Mouse (Mus musculus): ENCODE results near the gene Sec23a.
"Not testable (repeated sequence)": the region's sequence is repeated elsewhere in the genome, so short reads cannot be mapped to it uniquely, and the experiment has no call there.

Sec23a gene

DNA sequence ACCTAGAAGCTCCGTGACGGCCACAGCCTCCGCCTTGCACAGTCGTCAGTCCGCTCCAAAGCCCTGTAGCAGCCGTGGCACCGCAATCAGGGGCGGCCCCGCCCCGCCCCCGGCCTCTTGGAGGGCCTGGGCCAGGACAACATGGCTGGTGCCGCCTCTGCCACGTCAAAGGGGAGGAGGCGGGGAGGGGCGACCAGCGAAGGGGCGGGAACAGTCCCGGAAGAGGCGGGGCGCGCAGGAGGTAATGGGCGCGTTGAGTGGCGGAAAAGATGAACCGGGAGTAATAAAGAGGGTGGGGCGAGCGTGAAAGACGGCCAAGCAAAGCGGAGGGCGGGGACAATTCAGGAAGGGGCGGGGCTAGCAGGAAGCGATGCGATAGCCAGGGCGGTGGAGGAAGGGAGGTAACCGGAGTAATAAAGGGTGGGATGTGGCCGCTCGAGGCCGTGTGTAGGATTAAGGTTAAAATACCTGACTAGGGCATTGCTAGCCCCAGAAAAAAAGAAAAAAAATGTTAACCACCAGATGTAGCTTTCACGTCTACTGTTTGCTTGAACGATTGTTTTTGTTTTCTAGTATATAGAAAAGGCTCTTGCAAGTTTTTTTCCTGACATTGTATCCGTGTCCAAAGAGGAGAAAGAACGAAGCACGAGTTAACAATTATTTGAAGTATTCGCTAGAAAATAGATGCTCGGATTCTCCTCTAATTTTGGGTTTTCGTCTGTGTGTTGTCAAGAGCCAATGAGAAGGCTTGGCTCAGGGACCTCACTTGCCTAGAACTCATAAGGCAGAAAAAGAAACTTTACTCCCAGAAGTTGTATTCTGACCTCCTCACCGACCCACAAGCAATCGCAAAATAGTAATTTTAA, at the start of gene Sec23a:
Gene Sec23a (minus strand): TSS at position 174 of the 866 bp plus-strand sequence.
- peak; percentile 99 for DNase-seq

- DNase-seq: peak; percentile 68
These were observed 49.3 kb upstream of the Sec23a start, which contains the start of gene Trappc6b for GRCm38 (mm10) chr12:59060993-59061595. Gene Trappc6b, minus strand, starts transcription at chr12:59061472.

DNA sequence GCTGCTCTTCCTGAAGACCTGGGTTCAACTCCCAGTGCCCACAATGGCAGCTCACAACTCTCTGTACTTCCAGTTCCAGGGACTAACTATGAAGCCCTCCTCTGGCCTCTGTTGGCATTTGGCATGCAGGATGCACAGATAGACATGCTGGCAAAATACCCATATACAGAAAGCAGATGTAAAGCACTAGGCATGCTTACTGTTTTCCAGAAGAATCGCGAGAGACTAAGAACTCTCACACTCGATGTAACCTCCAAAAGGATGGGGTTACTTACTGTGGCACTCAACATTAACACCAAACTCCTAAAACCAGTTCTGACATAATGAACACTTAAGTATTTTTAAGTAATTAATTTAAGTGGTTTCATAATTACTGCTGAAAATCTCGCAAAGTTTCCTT, 48.5 kb upstream of the Sec23a start:
- DNase-seq: no peak

DNA sequence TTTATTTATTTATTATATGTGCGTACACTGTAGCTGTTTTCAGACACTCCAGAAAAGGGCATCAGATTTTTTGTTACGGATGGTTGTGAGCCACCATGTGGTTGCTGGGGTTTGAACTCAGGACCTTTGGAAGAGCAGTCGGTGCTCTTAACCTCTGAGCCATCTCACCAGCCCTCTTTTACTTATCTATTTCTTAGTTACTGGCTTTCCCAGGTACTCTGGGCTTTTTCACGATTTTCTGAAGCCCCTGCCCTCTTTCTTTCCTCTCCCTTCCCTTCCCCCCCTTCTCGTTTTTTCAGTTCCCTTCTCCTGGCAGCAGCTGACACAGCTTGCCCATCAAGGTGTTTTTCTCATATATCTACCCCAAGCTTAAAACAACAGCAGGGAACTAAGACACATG, 46.4 kb upstream of the Sec23a start:
- DNase-seq: not testable (repeated sequence)

DNA sequence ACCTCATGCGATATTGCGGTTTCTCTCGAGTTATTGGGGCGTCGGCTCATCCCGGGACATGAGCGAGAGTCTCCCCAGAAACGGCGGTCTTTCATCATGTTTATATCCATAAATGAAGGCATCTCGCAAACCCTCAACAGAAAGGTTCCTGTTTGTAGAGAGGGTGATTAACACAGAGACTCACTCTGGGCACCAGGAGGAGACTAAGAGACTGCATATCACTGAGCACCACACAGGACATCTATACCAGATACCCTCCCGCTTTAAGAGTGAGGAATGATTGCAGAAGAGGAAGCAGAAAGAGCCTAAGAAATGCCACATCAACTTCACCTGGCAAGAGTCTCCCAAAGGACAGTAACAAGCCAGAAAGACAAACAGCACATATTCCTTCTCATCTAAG, 44.4 kb upstream of the Sec23a start:
- DNase-seq: no peak

DNA sequence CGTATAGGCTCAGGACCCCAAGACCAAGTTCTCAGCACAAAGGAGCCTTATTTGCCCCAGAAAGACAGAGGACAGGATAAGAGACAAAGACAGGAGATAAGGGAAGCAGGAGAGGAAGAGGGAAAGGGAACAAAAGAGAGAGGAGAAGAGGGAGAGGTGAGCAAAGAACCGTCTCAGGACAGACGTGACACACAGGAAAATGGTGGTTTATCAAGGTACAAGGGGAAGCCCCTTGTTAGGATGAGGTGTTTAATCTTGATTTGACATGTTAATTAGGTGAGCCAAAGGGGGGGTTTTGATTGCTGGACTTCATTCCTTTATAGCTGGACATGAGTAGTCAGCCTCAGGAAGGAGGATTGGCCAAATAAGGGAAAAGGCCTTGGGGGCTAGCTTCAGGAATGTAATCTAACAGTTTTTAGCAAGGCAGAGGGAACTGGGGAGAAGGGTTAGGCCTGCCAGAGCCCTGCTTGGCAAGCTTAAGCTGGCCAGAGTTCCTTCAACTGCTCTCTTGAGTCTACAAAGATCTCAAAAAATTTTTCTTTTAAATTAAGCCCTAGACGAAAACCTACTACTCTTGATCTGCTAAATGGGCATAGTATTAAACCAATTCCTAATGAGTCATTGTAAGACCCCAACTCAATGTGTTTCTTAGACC, 43.5 kb upstream of the Sec23a start:
- DNase-seq: no peak

DNA sequence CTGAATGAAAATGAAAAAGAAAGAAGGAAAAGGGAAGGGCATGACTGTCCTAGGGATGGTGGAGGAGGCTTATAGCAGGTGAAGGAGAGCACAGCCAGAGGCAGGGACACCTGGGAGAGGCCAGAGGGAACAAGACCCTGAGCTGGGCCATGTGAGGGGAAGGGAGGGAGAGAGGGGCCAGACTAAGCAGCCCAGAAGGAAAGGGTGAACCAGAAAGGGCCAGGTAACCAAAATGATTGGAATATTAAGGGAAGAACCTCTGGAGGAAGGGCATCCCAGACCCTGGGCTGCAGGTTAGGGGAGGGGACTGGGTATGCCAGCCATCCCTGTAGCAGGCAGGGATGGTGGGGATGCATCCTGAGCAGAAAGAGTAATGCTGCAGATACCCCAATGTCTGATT, 42.2 kb upstream of the Sec23a start:
- no peak for DNase-seq

DNA sequence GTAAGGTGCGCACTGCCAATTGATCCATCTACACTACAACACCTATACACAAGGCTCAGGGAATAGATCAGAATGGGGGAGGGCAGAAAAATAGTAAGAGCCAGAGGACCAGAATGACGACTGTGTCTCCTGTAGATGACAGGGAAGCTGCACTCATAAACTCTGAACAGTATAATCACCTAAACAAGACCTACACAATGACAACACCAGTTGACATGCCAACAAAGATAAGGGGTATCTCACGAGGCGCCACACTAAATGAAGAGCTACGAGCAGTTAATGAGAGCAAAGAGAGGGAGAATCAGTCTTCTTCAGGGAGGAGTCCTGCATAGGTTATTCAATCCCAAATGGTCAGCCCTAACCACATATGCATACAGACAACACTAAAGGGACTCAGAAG, 41.3 kb upstream of the Sec23a start:
- DNase-seq: no peak

DNA sequence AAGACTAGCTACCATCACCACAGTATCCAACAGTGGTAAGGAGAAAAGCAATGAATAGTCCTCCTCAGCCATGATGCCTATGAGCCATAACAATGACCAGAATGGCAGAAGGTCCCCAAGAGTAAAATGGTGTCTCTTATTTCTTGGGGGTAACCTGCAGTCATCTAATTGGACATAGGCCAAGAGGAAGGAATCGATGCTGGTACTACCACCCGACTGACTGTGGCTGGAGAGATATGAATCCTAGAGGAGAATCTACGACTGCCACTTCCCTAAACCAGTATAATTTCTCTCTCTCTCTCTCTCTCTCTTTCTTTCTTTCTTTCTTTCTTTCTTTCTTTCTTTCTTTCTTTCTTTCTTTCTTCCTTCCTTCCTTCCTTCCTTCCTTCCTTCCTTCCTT, 40.7 kb upstream of the Sec23a start:
- no peak for DNase-seq

DNA sequence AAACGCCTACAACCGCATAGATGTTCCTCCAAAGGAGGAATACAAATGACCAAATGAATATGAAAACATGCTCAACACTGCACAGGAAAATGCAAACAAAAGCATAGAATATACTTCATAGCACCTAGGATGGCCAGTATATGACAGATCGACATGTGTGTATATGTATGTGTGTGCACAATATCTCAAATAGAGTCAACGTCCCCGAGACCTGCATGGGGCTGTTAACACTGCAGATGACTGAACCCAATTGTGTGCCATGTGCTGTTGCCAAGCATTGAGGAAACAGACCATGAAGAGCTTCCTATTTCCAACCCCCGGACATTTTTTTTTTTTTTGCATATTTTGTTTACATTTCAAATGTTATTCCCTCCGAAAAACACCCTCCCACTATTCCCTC, 29.0 kb upstream of the Sec23a start:
- DNase-seq: no peak

DNA sequence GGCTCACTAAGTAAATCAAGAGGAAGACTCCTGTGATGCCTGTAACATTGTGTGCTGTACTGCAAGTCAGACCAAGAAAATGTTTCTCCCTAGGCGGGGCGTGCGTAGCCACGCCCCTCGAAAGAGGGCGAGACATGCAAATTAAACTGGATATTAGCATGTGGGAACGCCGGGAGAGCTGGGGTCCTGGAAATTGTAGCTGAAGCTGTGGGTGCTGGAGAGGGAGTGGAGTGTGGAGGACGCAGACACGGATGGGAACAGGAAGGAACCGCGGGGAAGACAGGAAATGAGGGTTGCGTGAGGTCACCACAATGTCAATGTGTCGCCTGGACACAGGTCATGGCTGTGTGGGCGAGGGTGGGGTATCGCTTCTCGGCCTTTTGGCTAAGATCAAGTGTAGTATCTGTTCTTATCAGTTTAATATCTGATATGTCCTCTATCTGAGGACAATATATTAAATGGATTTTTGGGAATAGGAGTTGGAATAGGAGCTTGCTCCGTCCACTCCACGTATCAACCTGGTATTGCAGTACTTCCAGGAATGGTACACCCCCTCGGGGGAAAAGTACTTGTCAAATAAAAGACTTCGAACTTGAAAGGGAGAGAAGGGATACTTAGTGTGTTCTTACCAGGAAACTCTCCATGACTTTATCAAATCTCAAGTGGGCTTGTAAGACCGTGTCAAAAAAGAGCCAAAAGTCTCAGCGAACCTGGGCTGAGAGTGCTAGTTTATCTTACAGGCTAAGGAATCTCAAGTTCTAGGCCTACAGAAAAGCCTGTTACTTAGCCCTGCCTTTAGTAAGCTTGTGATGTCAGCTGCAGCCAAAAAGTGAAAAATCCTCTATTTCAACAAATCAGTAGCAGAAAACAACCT, 28.4 kb upstream of the Sec23a start:
- no peak for DNase-seq

- DNase-seq: no peak
These were observed 27.5 kb upstream of the Sec23a start for GRCm38 (mm10) chr12:59039162-59039970.

- DNase-seq: no peak
These were observed 20.3 kb upstream of the Sec23a start for GRCm38 (mm10) chr12:59032101-59032500.

GRCm38 (mm10) chr12:59021306-59021705, 9.5 kb upstream of the Sec23a start:
- no peak for DNase-seq

DNA sequence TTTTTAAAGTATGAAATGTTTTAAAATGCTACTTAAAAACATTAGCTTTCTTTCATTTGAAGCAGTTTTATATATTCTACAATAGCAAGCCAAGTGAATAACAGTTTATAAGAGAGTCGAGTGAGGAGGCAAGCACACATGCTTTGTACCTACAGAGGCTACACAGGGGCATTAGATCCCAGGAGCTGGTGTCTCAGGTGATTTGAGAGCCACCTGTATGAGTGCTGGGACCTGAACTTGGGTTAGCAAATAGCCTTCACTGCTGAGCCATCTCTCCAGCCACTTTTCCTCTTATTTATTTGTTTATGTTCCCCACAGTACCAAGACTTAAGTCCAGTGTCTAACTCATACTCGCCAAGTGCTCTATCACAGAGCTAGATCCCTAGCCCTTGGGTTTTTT, 8.1 kb upstream of the Sec23a start:
- no peak for DNase-seq

GRCm38 (mm10) chr12:59017970-59018369, 6.2 kb upstream of the Sec23a start:
- DNase-seq: no peak

- peak; percentile 89 for DNase-seq
These were observed 1.4 kb upstream of the Sec23a start, which contains the start of gene Gemin2 for GRCm38 (mm10) chr12:59013234-59013633. Gene Gemin2, plus strand, starts transcription at chr12:59013393.

GRCm38 (mm10) chr12:59012710-59013091, 884 bp upstream of the Sec23a start:
- no peak for DNase-seq

GRCm38 (mm10) chr12:59011275-59011843, 458 bp downstream of the Sec23a start:
- DNase-seq: no peak

DNA sequence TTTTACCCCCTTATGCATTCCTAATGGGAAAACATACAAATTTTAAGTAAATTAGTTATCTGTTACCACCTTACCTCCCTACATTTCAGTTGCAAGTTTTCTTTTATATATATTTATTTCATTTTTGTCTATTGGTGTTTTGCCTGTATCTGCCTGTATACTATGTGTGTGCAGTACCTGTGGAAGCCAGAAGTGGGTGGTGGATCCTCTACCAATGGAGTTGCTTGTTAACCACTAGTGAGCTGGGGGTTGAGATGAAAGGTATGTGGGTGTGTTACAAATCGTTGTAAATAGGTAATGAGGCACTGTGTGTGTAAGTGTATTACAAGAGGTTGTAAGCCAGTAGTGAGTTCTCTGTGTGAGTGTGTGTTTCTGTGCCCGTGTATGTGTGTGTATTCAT, 1.3 kb downstream of the Sec23a start:
- no peak for DNase-seq

DNA sequence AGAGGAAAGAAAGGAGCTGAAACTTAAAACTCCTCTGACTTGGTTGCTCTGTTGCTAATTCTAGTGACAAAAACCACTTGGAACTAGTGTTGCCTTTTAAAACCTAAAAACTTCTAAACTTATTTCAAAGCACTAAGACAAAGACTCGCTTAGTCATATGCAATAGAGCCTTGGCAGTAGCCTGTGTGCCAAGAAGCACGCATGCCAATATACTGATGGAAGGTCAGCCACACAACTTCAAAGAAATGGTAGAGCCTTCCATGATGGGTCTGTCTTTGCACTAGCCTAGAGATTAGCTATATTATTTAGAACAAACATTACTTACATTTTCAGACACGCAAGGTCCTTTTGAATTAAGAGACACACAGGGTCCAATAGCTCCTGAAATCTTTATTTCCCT, 26.1 kb downstream of the Sec23a start:
- DNase-seq: no peak
